Mouse (Mus musculus) kidney, postnatal 0 days (tissue): ENCODE measurements at regions not wholly inside any gene's neighbourhood (a gene's known extent, or its start where the extent isn't known, plus 50 kb on each side); places are given as distances from the start of the nearest gene placed in this dataset.

Experiments
- ATAC-seq: fragments of 200-750 bp; cut with Nextera tagmentation; replicated peaks from 2 replicates; pipeline ENCODE4 v1.8.0; 2017; ENCODE audit warnings: low read depth, moderate number of reproducible peaks, moderate TSS enrichment, moderate library complexity; ENCODE audit not compliant: low FRiP score
- DNase-seq: peaks from one replicate; pipeline ENCODE4 v3.0.0-alpha.2; 2016; ENCODE audit warnings: low spot score
- H3K27ac ChIP-seq: fragments of 300-500 bp; sonication (generic); 2 replicates; pipeline ENCODE4 v1.5.1; 2014; ENCODE audit warnings: mild to moderate bottlenecking
- H3K27me3 ChIP-seq: fragments of 300-500 bp; sonication (generic); 2 replicates; pipeline ENCODE4 v1.6.1; 2014; ENCODE audit warnings: low read length, mixed read lengths; ENCODE audit not compliant: insufficient read depth
- H3K36me3 ChIP-seq: fragments of 300-500 bp; sonication (generic); 2 replicates; pipeline ENCODE4 v1.6.1; 2014; ENCODE audit warnings: low read length, mixed read lengths; ENCODE audit not compliant: insufficient read depth
- H3K4me1 ChIP-seq: fragments of 300-500 bp; sonication (generic); replicated peaks from 2 replicates; pipeline ENCODE4 v1.6.1; 2014; ENCODE audit warnings: antibody characterized with exemption, low read length, mixed read lengths; ENCODE audit not compliant: insufficient read depth
- H3K4me2 ChIP-seq: fragments of 300-500 bp; sonication (generic); 2 replicates; pipeline ENCODE4 v1.6.1; 2014; ENCODE audit warnings: mild to moderate bottlenecking, low read length, moderate library complexity, mixed read lengths
- H3K4me3 ChIP-seq: fragments of 300-500 bp; sonication (generic); replicated peaks from 2 replicates; pipeline ENCODE4 v1.5.1; 2014; ENCODE audit warnings: low read depth, low read length
- H3K9ac ChIP-seq: fragments of 300-500 bp; sonication (generic); 2 replicates; pipeline ENCODE4 v1.6.1; 2014; ENCODE audit warnings: low read depth, low read length
- H3K9me3 ChIP-seq: fragments of 300-500 bp; sonication (generic); replicated peaks from 2 replicates; pipeline ENCODE4 v1.6.1; 2016; ENCODE audit warnings: low read length, inconsistent platforms, mixed read lengths
- CTCF ChIP-seq: IDR thresholded peaks from 2 replicates; pipeline ENCODE4 v1.5.1; 2016; ENCODE audit warnings: antibody characterized with exemption, low read depth, mild to moderate bottlenecking, moderate library complexity
- WGBS: fragments of 180-500 bp; shearing (Covaris S2); extraction: QIAGEN DNeasy Blood & Tissue Kit; methylation state at CpG from one replicate; pipeline ENCODE4 v1.1.7; 2014; 5-methylcytosine and 5-hydroxymethylcytosine counted together

GRCm38 (mm10) chr15:61322243-61322642, 399.4 kb upstream of the A1bg start:
- Histone ChIP-seq H3K4me2 (no peak overlapping the region), H3K27ac (no peak overlapping the region), H3K9ac (no peak overlapping the region), H3K4me3 (no peak overlapping the region), H3K4me1 (no peaks in the 10 kb centered on the region), H3K36me3 (no peaks in the 10 kb centered on the region), H3K9me3 (no peaks in the 10 kb centered on the region), H3K27me3 (no peaks in the 10 kb centered on the region)
- no peak for ATAC-seq
- WGBS = 90% methylated on average over 7 of the region's 7 CpGs
- no peak for TF ChIP-seq CTCF
- DNase-seq = no peak

- DNase-seq (no peak), ATAC-seq (no peak)
- Histone ChIP-seq H3K9me3 (no peaks in the 10 kb centered on the region), H3K4me1 (no peaks in the 10 kb centered on the region), H3K4me2 (no peak overlapping the region), H3K36me3 (no peaks in the 10 kb centered on the region), H3K4me3 (no peak overlapping the region), H3K27me3 (no peaks in the 10 kb centered on the region), H3K27ac (no peak overlapping the region), H3K9ac (no peak overlapping the region)
- no peak for TF ChIP-seq CTCF
- WGBS = 51% methylated on average over 6 of the region's 6 CpGs
These were observed 386.8 kb upstream of the A1bg start for GRCm38 (mm10) chr15:61309452-61310165.

- 68% methylated on average over 4 of the region's 4 CpGs for WGBS
- no peak overlapping the region for H3K9ac ChIP-seq
- H3K4me1 ChIP-seq = no peaks in the 10 kb centered on the region
- ATAC-seq (no peak), DNase-seq (no peak)
- H3K4me3 ChIP-seq = no peak overlapping the region
- no peak overlapping the region for H3K27ac ChIP-seq
- H3K27me3 ChIP-seq = no peaks in the 10 kb centered on the region
- TF ChIP-seq CTCF = no peak
- no peaks in the 10 kb centered on the region for H3K9me3 ChIP-seq
- H3K4me2 ChIP-seq = no peak overlapping the region
- H3K36me3 ChIP-seq = no peaks in the 10 kb centered on the region
These were observed 386.1 kb upstream of the A1bg start for GRCm38 (mm10) chr15:61308936-61309335.

GRCm38 (mm10) chr15:61304546-61304945, 381.7 kb upstream of the A1bg start:
- H3K27ac ChIP-seq = no peak overlapping the region
- TF ChIP-seq CTCF = no peak
- DNase-seq = no peak
- H3K4me1 ChIP-seq = no peaks in the 10 kb centered on the region
- WGBS = 82% methylated on average over 3 of the region's 3 CpGs
- no peak overlapping the region for H3K4me3 ChIP-seq
- H3K9me3 ChIP-seq = no peaks in the 10 kb centered on the region
- ATAC-seq = no peak
- no peaks in the 10 kb centered on the region for H3K27me3 ChIP-seq
- no peaks in the 10 kb centered on the region for H3K36me3 ChIP-seq
- H3K9ac ChIP-seq = no peak overlapping the region
- H3K4me2 ChIP-seq = no peak overlapping the region

- DNase-seq = no peak
- no peak for ATAC-seq
- Histone ChIP-seq H3K9ac (no peak overlapping the region), H3K27ac (no peak overlapping the region), H3K4me1 (no peaks in the 10 kb centered on the region), H3K27me3 (no peaks in the 10 kb centered on the region), H3K9me3 (no peaks in the 10 kb centered on the region), H3K4me2 (no peak overlapping the region), H3K4me3 (no peak overlapping the region), H3K36me3 (no peaks in the 10 kb centered on the region)
- no peak for TF ChIP-seq CTCF
- 66% methylated on average over 6 of the region's 6 CpGs for WGBS
These were observed 377.0 kb upstream of the A1bg start for GRCm38 (mm10) chr15:61299796-61300195.

- Histone ChIP-seq H3K4me3 (no peak overlapping the region), H3K4me2 (no peak overlapping the region), H3K9ac (no peak overlapping the region), H3K4me1 (no peaks in the 10 kb centered on the region), H3K27ac (no peak overlapping the region), H3K36me3 (no peaks in the 10 kb centered on the region), H3K27me3 (no peaks in the 10 kb centered on the region), H3K9me3 (no peaks in the 10 kb centered on the region)
- DNase-seq (no peak), ATAC-seq (no peak)
- 63% methylated on average over 5 of the region's 5 CpGs for WGBS
- no peak for TF ChIP-seq CTCF
These were observed 374.8 kb upstream of the A1bg start for GRCm38 (mm10) chr15:61297447-61298208.
